Mouse (Mus musculus): Measurements from ENCODE around the gene Tmem86b. TPM values are rescaled to one million over a fixed set of nuclear protein-coding genes. Genes with fewer than 3 reads are reported as not detected.
"Not testable (repeated sequence)": the region's sequence is repeated elsewhere in the genome, so short reads cannot be mapped to it uniquely, and the experiment has no call there.

The Tmem86b gene
- total and polyA plus RNA-seq, 3 experiments = 4.3 to 10.6 (median 5.9) TPM

GRCm38 (mm10) chr7:4581481-4581880 is 49.7 kb downstream of the Tmem86b start:
- H3K4me2 ChIP-seq (ENCODE audit: insufficient read depth, low read depth, poor library complexity, severe bottlenecking); H3K79me2 ChIP-seq (replicated peaks; ENCODE audit: control insufficient read depth, extremely low read depth, insufficient read depth, poor library complexity, severe bottlenecking); dilution Hi-C loops (cut with MboI; ENCODE audit: extremely low pct_ligation_motif_present, extremely low pct_unique_long_range_greater_than_20kb, low sequenced_read_pairs); H3K36me3 ChIP-seq (replicated peaks in 1 of 2; ENCODE audit: control insufficient read depth in 1 of 2, insufficient read depth in 1 of 2, low read length in 1 of 2); in situ Hi-C loops (cut with MboI; ENCODE audit: low pct_ligation_motif_present, low pct_unique_long_range_greater_than_20kb, low sequenced_read_pairs); H3K27ac ChIP-seq (ENCODE audit: insufficient read depth, low read depth); H3K9me3 ChIP-seq (replicated peaks; ENCODE audit: low read length); H3K4me1 ChIP-seq (ENCODE audit: control insufficient read depth in 1 of 2, insufficient read depth in 2 of 2); H3K27me3 ChIP-seq (replicated peaks); H3K9ac ChIP-seq (ENCODE audit: insufficient read depth, low read depth); H3K4me3 ChIP-seq (replicated peaks in 1 of 3; ENCODE audit: low read depth in 2 of 3, low read length in 2 of 3, poor library complexity in 1 of 3); DNase-seq (ENCODE audit: extremely low read depth): not testable (repeated sequence)

Other genes starting within 250 kb of the Tmem86b start
Only the 20 nearest of the 24 such genes appear.
- 17.6 and 22.8 TPM in 2 replicates for gene Rdh13, start 185.8 kb downstream of the Tmem86b start, total RNA-seq (2012; rRNA removed)
- 18.1 and 20.9 TPM in 2 replicates for gene Rdh13, start 185.8 kb downstream of the Tmem86b start, total RNA-seq (2014; rRNA removed)
- gene Rdh13, start 185.8 kb downstream of the Tmem86b start, polyA plus RNA-seq (2012; ENCODE audit: insufficient read length, low read depth) = 12.3 and 16.4 TPM in 2 replicates
- 5.8 and 6.0 TPM in 2 replicates for gene Eps8l1, start 170.7 kb downstream of the Tmem86b start, total RNA-seq (2012; rRNA removed)
- gene Eps8l1, start 170.7 kb downstream of the Tmem86b start, total RNA-seq (2014; rRNA removed) = 4.2 and 5.4 TPM in 2 replicates
- gene Eps8l1, start 170.7 kb downstream of the Tmem86b start, polyA plus RNA-seq (2012; ENCODE audit: insufficient read length, low read depth) = 8.4 and 11.3 TPM in 2 replicates
- 55.8 and 60.5 TPM in 2 replicates for gene Ppp1r12c, start 129.7 kb downstream of the Tmem86b start, total RNA-seq (2012; rRNA removed)
- 71.0 and 78.1 TPM in 2 replicates for gene Ppp1r12c, start 129.7 kb downstream of the Tmem86b start, total RNA-seq (2014; rRNA removed)
- gene Ppp1r12c, start 129.7 kb downstream of the Tmem86b start, polyA plus RNA-seq (2012; ENCODE audit: insufficient read length, low read depth) = 103 and 112 TPM in 2 replicates
- 0.25 and 0.30 TPM in 2 replicates for gene Tnnt1, start 115.0 kb downstream of the Tmem86b start, total RNA-seq (2012; rRNA removed)
- gene Tnnt1, start 115.0 kb downstream of the Tmem86b start, total RNA-seq (2014; rRNA removed) = 0.53 TPM in 1 of 2 replicates, not detected in the other
- 0.36 and 0.76 TPM in 2 replicates for gene Tnnt1, start 115.0 kb downstream of the Tmem86b start, polyA plus RNA-seq (2012; ENCODE audit: insufficient read length, low read depth)
- gene Tnni3, start 107.2 kb downstream of the Tmem86b start, total RNA-seq (2012; rRNA removed) = 0.51 and 0.59 TPM in 2 replicates
- 0.64 TPM in 1 of 2 replicates, not detected in the other for gene Tnni3, start 107.2 kb downstream of the Tmem86b start, total RNA-seq (2014; rRNA removed)
- gene Tnni3, start 107.2 kb downstream of the Tmem86b start, polyA plus RNA-seq (2012; ENCODE audit: insufficient read length, low read depth) = 1.6 and 2.0 TPM in 2 replicates
- gene Dnaaf3, start 99.0 kb downstream of the Tmem86b start, total RNA-seq (2012; rRNA removed) = 0.46 and 0.59 TPM in 2 replicates
- gene Dnaaf3, start 99.0 kb downstream of the Tmem86b start, total RNA-seq (2014; rRNA removed) = 0.16 TPM in 1 of 2 replicates, not detected in the other
- gene Dnaaf3, start 99.0 kb downstream of the Tmem86b start, polyA plus RNA-seq (2012; ENCODE audit: insufficient read length, low read depth) = 0.83 and 1.1 TPM in 2 replicates
- 0.34 and 0.68 TPM in 2 replicates for gene Syt5, start 83.9 kb downstream of the Tmem86b start, total RNA-seq (2012; rRNA removed)
- gene Syt5, start 83.9 kb downstream of the Tmem86b start, total RNA-seq (2014; rRNA removed) = 0.20 and 0.30 TPM in 2 replicates
- gene Syt5, start 83.9 kb downstream of the Tmem86b start, polyA plus RNA-seq (2012; ENCODE audit: insufficient read length, low read depth) = 0.30 and 0.46 TPM in 2 replicates
- not detected in 2 replicates for gene Ptprh, start 27.4 kb downstream of the Tmem86b start, total RNA-seq (2012; rRNA removed)
- not detected in 2 replicates for gene Ptprh, start 27.4 kb downstream of the Tmem86b start, total RNA-seq (2014; rRNA removed)
- not detected in 2 replicates for gene Ptprh, start 27.4 kb downstream of the Tmem86b start, polyA plus RNA-seq (2012; ENCODE audit: insufficient read length, low read depth)
- gene Ppp6r1, start 27.6 kb upstream of the Tmem86b start, total RNA-seq (2012; rRNA removed) = 85.6 and 91.2 TPM in 2 replicates
- gene Ppp6r1, start 27.6 kb upstream of the Tmem86b start, total RNA-seq (2014; rRNA removed) = 53.0 and 59.2 TPM in 2 replicates
- gene Ppp6r1, start 27.6 kb upstream of the Tmem86b start, polyA plus RNA-seq (2012; ENCODE audit: insufficient read length, low read depth) = 108 and 118 TPM in 2 replicates
- 131 and 136 TPM in 2 replicates for gene Hspbp1, start 53.6 kb upstream of the Tmem86b start, total RNA-seq (2012; rRNA removed)
- 92.3 and 98.8 TPM in 2 replicates for gene Hspbp1, start 53.6 kb upstream of the Tmem86b start, total RNA-seq (2014; rRNA removed)
- gene Hspbp1, start 53.6 kb upstream of the Tmem86b start, polyA plus RNA-seq (2012; ENCODE audit: insufficient read length, low read depth) = 82.7 and 90.6 TPM in 2 replicates
- 0.21 and 0.25 TPM in 2 replicates for gene Brsk1, start 59.2 kb upstream of the Tmem86b start, total RNA-seq (2012; rRNA removed)
- not detected in 2 replicates for gene Brsk1, start 59.2 kb upstream of the Tmem86b start, total RNA-seq (2014; rRNA removed)
- gene Brsk1, start 59.2 kb upstream of the Tmem86b start, polyA plus RNA-seq (2012; ENCODE audit: insufficient read length, low read depth) = not detected in 2 replicates
- gene Tmem150b, start 93.8 kb upstream of the Tmem86b start, total RNA-seq (2012; rRNA removed) = 0.04 TPM in 1 of 2 replicates, not detected in the other
- gene Tmem150b, start 93.8 kb upstream of the Tmem86b start, total RNA-seq (2014; rRNA removed) = 0.15 TPM in 1 of 2 replicates, not detected in the other
- gene Tmem150b, start 93.8 kb upstream of the Tmem86b start, polyA plus RNA-seq (2012; ENCODE audit: insufficient read length, low read depth) = 0.12 and 0.17 TPM in 2 replicates
- 27.4 and 41.2 TPM in 2 replicates for gene Kmt5c, start 108.7 kb upstream of the Tmem86b start, total RNA-seq (2012; rRNA removed)
- 41.3 and 44.0 TPM in 2 replicates for gene Kmt5c, start 108.7 kb upstream of the Tmem86b start, total RNA-seq (2014; rRNA removed)
- gene Kmt5c, start 108.7 kb upstream of the Tmem86b start, polyA plus RNA-seq (2012; ENCODE audit: insufficient read length, low read depth) = 46.7 and 52.4 TPM in 2 replicates
- not detected in 2 replicates for gene Cox6b2, start 121.7 kb upstream of the Tmem86b start, total RNA-seq (2012; rRNA removed)
- gene Cox6b2, start 121.7 kb upstream of the Tmem86b start, total RNA-seq (2014; rRNA removed) = not detected in 2 replicates
- not detected in 2 replicates for gene Cox6b2, start 121.7 kb upstream of the Tmem86b start, polyA plus RNA-seq (2012; ENCODE audit: insufficient read length, low read depth)
- gene Fam71e2, start 139.9 kb upstream of the Tmem86b start, total RNA-seq (2012; rRNA removed) = not detected in 2 replicates
- not detected in 2 replicates for gene Fam71e2, start 139.9 kb upstream of the Tmem86b start, total RNA-seq (2014; rRNA removed)
- not detected in 2 replicates for gene Fam71e2, start 139.9 kb upstream of the Tmem86b start, polyA plus RNA-seq (2012; ENCODE audit: insufficient read length, low read depth)
- gene Il11, start 151.4 kb upstream of the Tmem86b start, total RNA-seq (2012; rRNA removed) = 0.17 TPM in 1 of 2 replicates, not detected in the other
- not detected in 2 replicates for gene Il11, start 151.4 kb upstream of the Tmem86b start, total RNA-seq (2014; rRNA removed)
- not detected in 2 replicates for gene Il11, start 151.4 kb upstream of the Tmem86b start, polyA plus RNA-seq (2012; ENCODE audit: insufficient read length, low read depth)
- gene Tmem190, start 151.5 kb upstream of the Tmem86b start, total RNA-seq (2012; rRNA removed) = not detected in 2 replicates
- not detected in 2 replicates for gene Tmem190, start 151.5 kb upstream of the Tmem86b start, total RNA-seq (2014; rRNA removed)
- 0.68 TPM in 1 of 2 replicates, not detected in the other for gene Tmem190, start 151.5 kb upstream of the Tmem86b start, polyA plus RNA-seq (2012; ENCODE audit: insufficient read length, low read depth)
- 12.3 and 17.7 TPM in 2 replicates for gene Tmem238, start 158.2 kb upstream of the Tmem86b start, total RNA-seq (2012; rRNA removed)
- 4.3 and 5.5 TPM in 2 replicates for gene Tmem238, start 158.2 kb upstream of the Tmem86b start, total RNA-seq (2014; rRNA removed)
- 9.8 and 10.7 TPM in 2 replicates for gene Tmem238, start 158.2 kb upstream of the Tmem86b start, polyA plus RNA-seq (2012; ENCODE audit: insufficient read length, low read depth)
- 2,147 and 2,603 TPM in 2 replicates for gene Rpl28, start 161.5 kb upstream of the Tmem86b start, total RNA-seq (2012; rRNA removed)
- gene Rpl28, start 161.5 kb upstream of the Tmem86b start, total RNA-seq (2014; rRNA removed) = 236 and 269 TPM in 2 replicates
- 526 and 605 TPM in 2 replicates for gene Rpl28, start 161.5 kb upstream of the Tmem86b start, polyA plus RNA-seq (2012; ENCODE audit: insufficient read length, low read depth)
- 238 and 304 TPM in 2 replicates for gene Ube2s, start 181.2 kb upstream of the Tmem86b start, total RNA-seq (2012; rRNA removed)
- 707 and 825 TPM in 2 replicates for gene Ube2s, start 181.2 kb upstream of the Tmem86b start, total RNA-seq (2014; rRNA removed)
- 392 and 452 TPM in 2 replicates for gene Ube2s, start 181.2 kb upstream of the Tmem86b start, polyA plus RNA-seq (2012; ENCODE audit: insufficient read length, low read depth)

Data from CH12.LX (cell line).